ENCODE assay signal across 27 mouse cellular contexts in the genomic region with DNA sequence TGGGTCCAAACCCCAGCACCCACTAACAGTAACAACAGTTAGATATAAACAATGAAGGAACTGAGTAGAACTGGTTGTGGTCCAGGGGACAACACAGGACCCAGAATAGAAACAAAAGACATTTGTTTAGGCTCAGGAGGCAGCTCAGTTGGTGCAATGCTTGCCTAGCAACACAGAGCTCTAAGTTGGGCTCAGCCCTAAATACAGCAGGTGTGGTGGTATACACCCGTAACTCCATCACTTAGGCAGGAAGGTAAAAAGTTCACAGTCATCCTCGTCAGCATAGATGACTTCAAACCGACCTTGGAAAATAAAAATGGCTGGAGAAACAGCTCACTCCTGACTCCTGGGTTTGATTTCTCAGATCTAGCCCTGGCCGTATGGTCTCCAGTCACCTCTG. TPM values are rescaled to one million over a fixed set of nuclear protein-coding genes. Genes with fewer than 3 reads are reported as not detected.
"Had no signal": no experiment of that assay in that cellular context is flagged by ENCODE, and none has a peak within 500 bp of the region (broad histone marks: within the 10 kb centered on the region; RNA-seq: fewer than 3 reads in every experiment).

No protein-coding gene starts in this region.

- H3K9me3 ChIP-seq: midbrain, embryonic 13.5 days; midbrain, embryonic 15.5 days; neural tube, embryonic 12.5 days had no signal

- H3K4me1 ChIP-seq: midbrain, embryonic 15.5 days; neural tube, embryonic 12.5 days had no signal

- H3K36me3 ChIP-seq: midbrain, embryonic 13.5 days; midbrain, embryonic 15.5 days; neural tube, embryonic 12.5 days had no signal

- DNase-seq: lung, adult 18-20 months; lung, postnatal 14 days; lung, postnatal 4 days; retina, postnatal 1 day; right cerebral cortex, adult 18-20 months; right cerebral cortex, postnatal 25 days; right cerebral cortex, postnatal 4 days; spleen, adult 18-20 months; thymus, adult 18-20 months; thymus, postnatal 14 days; thymus, postnatal 36 days had no signal

- H3K27ac ChIP-seq: midbrain, embryonic 13.5 days; midbrain, embryonic 15.5 days; neural tube, embryonic 12.5 days had no signal

- H3K4me3 ChIP-seq: midbrain, embryonic 13.5 days; midbrain, embryonic 15.5 days; neural tube, embryonic 12.5 days had no signal

RNA-seq across cellular contexts. Expression of a gene that starts 55.8 kb away (rescaled TPM):
- total RNA-seq: megakaryocyte, adult 5-6 weeks; midbrain, postnatal 0 days; monocyte, adult 5-6 weeks; neutrophil, adult 5-6 weeks had no signal
- polyA plus RNA-seq: liver, embryonic 16.5 days; lung, embryonic 14.5 days; lung, postnatal 0 days; midbrain, embryonic 11.5 days; midbrain, embryonic 13.5 days; midbrain, embryonic 15.5 days; midbrain, postnatal 0 days; neural tube, embryonic 14.5 days; small intestine, adult 2 months; stomach, embryonic 14.5 days; stomach, embryonic 16.5 days; thymus, postnatal 0 days had no signal
